Mouse (Mus musculus): ENCODE results near the gene Serpini1.

- TF ChIP-seq FLI1 (IDR thresholded peaks at IDR 0.05; ENCODE audit: low read length) (no peak), GATA1 (IDR thresholded peaks at IDR 0.05; ENCODE audit: borderline replicate concordance, low read length) (no peak)
Measured at GRCm38 (mm10) chr3:75648226-75648625, 90.9 kb downstream of the Serpini1 start.
